Mouse (Mus musculus) Patski (cell line): ENCODE measurements around the gene Fbxl16. TPM values are rescaled to one million over a fixed set of nuclear protein-coding genes. Genes with fewer than 3 reads are reported as not detected.

Experiments
- ATAC-seq: fragments of 100-300 bp; one replicate; pipeline ENCODE4 v1.8.0; 2021
- CTCF ChIA-PET: fragments of 350-600 bp; sonication (Branson Sonifier 250); formaldehyde crosslinking; loops from one replicate; lab custom pipeline; 2022; ENCODE audit warnings: inconsistent platforms; lab: Charles Lee
- POLR2A ChIA-PET: fragments of 350-600 bp; sonication (Branson Sonifier 250); formaldehyde crosslinking; loops from one replicate; lab custom pipeline; 2022; ENCODE audit warnings: antibody characterized with exemption, inconsistent platforms; lab: Charles Lee
- DNase-seq: peaks from one replicate; pipeline ENCODE4 v3.0.0-alpha.2; 2011; ENCODE audit warnings: low read depth, low spot score
- H3K27me3 ChIP-seq: fragments of 371-371 bp; one replicate; pipeline ENCODE4 v1.5.1; 2021
- CTCF ChIP-seq: fragments of 100-300 bp; IDR thresholded peaks from one replicate; pipeline ENCODE4 v1.5.1; 2021
- in situ Hi-C: fragments of 300-500 bp; cut with MboI; formaldehyde crosslinking; loops from 3 replicates; pipeline ENCODE4 v1.11.1; 2018; ENCODE audit warnings: low pct_unique_long_range_greater_than_20kb, mixed read lengths
- polyA plus RNA-seq: library from polyadenylated mRNA; unstranded; gene quantifications from one replicate; pipeline ENCODE4 v1.2.3, GENCODE M21; 2021

Fbxl16 gene
- polyA plus RNA-seq, 1 experiment from 2014 or later = 4.0 TPM

GRCm38 (mm10) chr17:25839455-25840235, 30.8 kb downstream of the Fbxl16 start:
- CTCF ChIA-PET = no interaction called here
- no peak for DNase-seq
- TF ChIP-seq CTCF = no peak
- no peaks in the 10 kb centered on the region for H3K27me3 ChIP-seq
- no peak for ATAC-seq
- in situ Hi-C loops = no loop called here
- POLR2A ChIA-PET = interaction anchor here (0.6 to 1.2 kb wide), 2 partner anchors 14 to 22 kb away, joined by 3 read pairs; partner anchors contain the start of gene Wdr90

DNA sequence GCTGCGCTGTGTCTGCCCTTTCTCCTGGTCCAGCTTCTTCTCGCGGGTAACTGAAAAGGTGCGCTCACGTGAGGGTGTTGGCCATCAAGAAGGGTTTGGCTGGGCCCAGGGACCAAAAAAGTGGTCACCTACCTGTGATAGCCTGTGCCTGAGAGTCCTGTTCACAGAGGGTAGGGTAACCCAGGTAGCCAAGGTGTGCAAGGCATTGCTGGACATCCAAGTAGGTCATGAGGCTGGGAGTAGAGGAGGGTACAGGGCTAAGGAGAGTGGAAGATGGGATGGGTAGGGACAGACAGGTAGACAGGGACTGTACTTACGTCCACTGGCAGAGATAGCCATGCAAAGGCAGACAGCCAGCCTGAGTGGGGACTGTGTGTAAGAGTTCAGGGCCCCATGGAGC, 31.6 kb downstream of the Fbxl16 start:
- H3K27me3 ChIP-seq = no peaks in the 10 kb centered on the region
- ChIA-PET POLR2A (interaction anchor here (1.2 kb wide), 1 partner anchor 21 kb away, joined by 3 read pairs; the partner anchor contains the start of gene Wdr90), CTCF (no interaction called here)
- no peak for DNase-seq
- in situ Hi-C loops = no loop called here
- no peak for ATAC-seq
- TF ChIP-seq CTCF = no peak

- no peak for TF ChIP-seq CTCF
- ChIA-PET POLR2A (interaction anchor here (1.6 kb wide), 1 partner anchor 8 kb away, joined by 7 read pairs; the partner anchor contains the start of gene Stub1), CTCF (interaction anchor here (1.3 kb wide), 1 partner anchor 8 kb away, joined by 5 read pairs; the partner anchor contains the start of gene Stub1)
- ATAC-seq (no peak), DNase-seq (no peak)
- H3K27me3 ChIP-seq = no peaks in the 10 kb centered on the region
- in situ Hi-C loops = no loop called here
These were observed 32.4 kb downstream of the Fbxl16 start, which contains the start of gene Gm20683 for GRCm38 (mm10) chr17:25841117-25841880. Gm20683 (minus strand) TSS chr17:25841763.

- TF ChIP-seq CTCF = no peak
- CTCF ChIA-PET = interaction anchor here (1.3 kb wide), 1 partner anchor 9 kb away, joined by 5 read pairs; the partner anchor contains the start of gene Stub1
- ATAC-seq = no peak
- in situ Hi-C loops = no loop called here
- H3K27me3 ChIP-seq = no peaks in the 10 kb centered on the region
- POLR2A ChIA-PET = interaction anchor here (1.6 kb wide), 1 partner anchor 9 kb away, joined by 7 read pairs; the partner anchor contains the start of gene Stub1
- DNase-seq = no peak
These were observed 33.6 kb downstream of the Fbxl16 start for GRCm38 (mm10) chr17:25842509-25842908.

GRCm38 (mm10) chr17:25843122-25843521, 34.2 kb downstream of the Fbxl16 start:
- no peak for DNase-seq
- in situ Hi-C loops = no loop called here
- POLR2A ChIA-PET = interaction anchor here (1.0 to 1.6 kb wide), 2 partner anchors 10 kb away, joined by 5 to 7 read pairs; partner anchors contain the start of gene Stub1
- no peaks in the 10 kb centered on the region for H3K27me3 ChIP-seq
- TF ChIP-seq CTCF = no peak
- no peak for ATAC-seq
- CTCF ChIA-PET = interaction anchor here (1.3 kb wide), 1 partner anchor 10 kb away, joined by 5 read pairs; the partner anchor contains the start of gene Stub1

- POLR2A ChIA-PET = interaction anchor here (1.0 kb wide), 1 partner anchor 9 kb away, joined by 5 read pairs; no protein-coding TSS in a partner anchor
- H3K27me3 ChIP-seq = no peaks in the 10 kb centered on the region
- no peak for TF ChIP-seq CTCF
- CTCF ChIA-PET = no interaction called here
- DNase-seq (no peak), ATAC-seq (peak; percentile 34)
- in situ Hi-C loops = no loop called here
These were observed 34.9 kb downstream of the Fbxl16 start for GRCm38 (mm10) chr17:25843636-25844395.

DNA sequence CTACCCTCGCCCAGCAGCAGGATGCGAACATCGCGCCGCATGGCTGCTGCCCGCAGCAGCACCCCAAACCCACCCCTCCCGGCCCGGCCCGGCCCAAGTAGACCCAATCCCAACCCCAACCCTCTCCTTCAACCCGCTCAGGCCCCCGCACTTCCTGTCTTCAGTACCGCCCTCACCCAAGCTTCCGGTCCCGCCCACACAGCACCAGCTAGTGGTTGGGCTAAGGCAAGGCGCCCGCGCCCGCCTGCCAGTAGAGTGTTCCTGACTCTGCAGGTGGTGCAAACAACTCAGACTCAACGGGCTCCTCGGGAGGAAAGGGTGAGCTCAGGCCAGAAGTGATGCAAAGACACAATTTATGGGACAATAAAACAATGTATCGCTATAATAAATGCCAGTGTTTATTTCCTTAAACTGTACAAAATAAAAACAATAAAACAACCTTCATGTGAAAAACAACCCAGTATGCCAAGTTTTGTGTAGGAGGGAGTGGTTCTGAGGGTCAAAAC, 35.6 kb downstream of the Fbxl16 start, which contains the start of gene Rhot2:
Gene Rhot2, minus strand, starts transcription at position 456 of the 506 bp plus-strand sequence.
- ChIA-PET CTCF (no interaction called here), POLR2A (interaction anchor here (0.6 to 0.9 kb wide), 2 partner anchors 11 to 41 kb away, joined by 3 to 7 read pairs; partner anchors contain the start of gene Stub1)
- no peaks in the 10 kb centered on the region for H3K27me3 ChIP-seq
- TF ChIP-seq CTCF = no peak
- ATAC-seq (peak; percentile 87), DNase-seq (no peak)
- in situ Hi-C loops = no loop called here

DNA sequence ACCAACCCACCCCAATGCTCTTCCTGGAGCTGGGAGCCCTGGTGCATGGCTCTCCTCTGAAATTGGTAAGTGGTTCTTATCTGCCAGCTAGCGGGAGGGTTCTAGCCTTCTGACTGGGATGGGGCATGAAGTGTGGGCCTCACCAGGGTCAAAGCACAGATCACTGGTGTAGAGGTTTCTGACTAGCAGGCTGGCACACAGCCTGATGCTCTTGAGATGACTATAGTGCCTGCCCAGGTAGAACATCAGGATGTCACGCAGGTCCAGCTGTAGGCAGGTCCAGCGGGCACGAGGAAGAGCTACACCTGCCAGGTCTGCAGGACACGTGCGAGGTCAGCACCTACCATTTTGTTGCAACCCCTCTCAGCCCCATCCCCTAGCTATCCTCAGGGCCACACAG, 51.3 kb downstream of the Fbxl16 start:
- H3K27me3 ChIP-seq = no peaks in the 10 kb centered on the region
- POLR2A ChIA-PET = interaction anchor here (1.3 kb wide), 1 partner anchor 15 kb away, joined by 4 read pairs; no protein-coding TSS in a partner anchor
- no peak for TF ChIP-seq CTCF
- in situ Hi-C loops = no loop called here
- CTCF ChIA-PET = no interaction called here
- DNase-seq (no peak), ATAC-seq (no peak)
